Mouse (Mus musculus) brain, embryonic 14.5 days (tissue): Measurements from ENCODE around the gene Scamp3.

Source experiments
- CTCF ChIP-seq: fragments of 200-500 bp; IDR thresholded peaks from 2 replicates; pipeline ENCODE4 v1.5.1; 2012; ENCODE audit warnings: inconsistent platforms, mild to moderate bottlenecking, moderate library complexity, borderline replicate concordance; ENCODE audit not compliant: insufficient read depth, insufficient read length; ENCODE audit errors: extremely low read depth
- POLR2A ChIP-seq: fragments of 200-500 bp; IDR thresholded peaks from 2 replicates; pipeline ENCODE4 v1.6.1; 2012; ENCODE audit warnings: mild to moderate bottlenecking, inconsistent platforms, borderline replicate concordance; ENCODE audit not compliant: poor library complexity, insufficient read depth, insufficient read length, severe bottlenecking; ENCODE audit errors: extremely low read depth

DNA sequence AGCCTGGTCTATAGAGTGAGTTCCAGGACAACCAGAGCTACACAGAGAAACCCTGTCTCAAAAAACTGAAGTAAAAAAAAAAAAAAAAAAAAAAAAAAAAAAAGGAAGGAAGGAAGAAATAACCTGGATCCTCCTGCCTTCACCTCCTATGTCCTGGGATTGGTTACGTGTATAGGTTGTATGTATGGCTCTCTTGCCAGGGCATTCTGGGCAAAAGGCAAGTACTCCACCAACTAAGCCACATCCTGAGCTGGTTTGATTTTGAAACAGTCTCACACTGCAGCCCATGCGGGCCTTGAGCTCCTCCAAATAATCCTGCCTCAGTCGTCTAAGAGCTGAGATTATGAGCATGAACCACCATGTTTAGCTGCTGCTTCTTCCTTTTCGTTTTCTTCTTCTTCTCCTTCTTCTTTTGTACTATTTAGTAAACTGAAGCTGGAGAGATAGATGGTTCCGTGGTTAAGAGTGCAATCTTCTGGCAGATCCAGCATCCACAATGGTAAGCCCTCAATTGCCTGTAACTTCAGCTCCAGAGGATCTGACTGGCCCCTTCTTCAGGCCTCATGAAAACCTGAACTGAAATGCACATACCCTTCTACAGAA is 13.5 kb upstream of the Scamp3 start:
- TF ChIP-seq CTCF (no peak), POLR2A (no peak)
